Mouse (Mus musculus) layer of hippocampus, adult 2 months (tissue): ENCODE measurements around the gene Gm11634. TPM values are rescaled to one million over a fixed set of nuclear protein-coding genes. Genes with fewer than 3 reads are reported as not detected.
"Not testable (repeated sequence)": the region's sequence is repeated elsewhere in the genome, so short reads cannot be mapped to it uniquely, and the experiment has no call there.

ENCODE experiments used
- DNase-seq, 2 experiments: peaks; one replicate each; pipeline ENCODE4 v3.0.0; 2022; ENCODE audit warnings: low spot score in 2 of 2
- H3K27ac ChIP-seq: fragments of 200-600 bp; 2 replicates; pipeline ENCODE4 v1.8.1; 2022
- H3K4me3 ChIP-seq: fragments of 200-600 bp; 2 replicates; pipeline ENCODE4 v1.8.1; 2022; ENCODE audit warnings: mild to moderate bottlenecking
- CTCF ChIP-seq: fragments of 200-600 bp; conservative IDR thresholded peaks from 2 replicates; pipeline ENCODE4 v1.8.1; 2022; ENCODE audit warnings: antibody characterized with exemption, mild to moderate bottlenecking, moderate library complexity
- total RNA-seq, 2 experiments: library from RNA; stranded (reverse); gene quantifications; 2 replicates each; pipeline ENCODE4 v1.2.3; 2021

The Gm11634 gene
- total RNA-seq, 2 experiments from 2014 or later = not detected

- no peak overlapping the region for H3K27ac ChIP-seq
- no peak for DNase-seq
- no peak for TF ChIP-seq CTCF
- H3K4me3 ChIP-seq = peak overlapping the region; percentile 56
These were observed 5.1 kb upstream of the Gm11634 start for GRCm38 (mm10) chr11:101604116-101604515.

GRCm38 (mm10) chr11:101602491-101602890 lies 3.4 kb upstream of the Gm11634 start:
- Histone ChIP-seq H3K27ac (no peak overlapping the region), H3K4me3 (no peak overlapping the region)
- no peak for TF ChIP-seq CTCF
- DNase-seq = no peak

GRCm38 (mm10) chr11:101589989-101590624 lies 8.9 kb downstream of the Gm11634 start:
- DNase-seq = no peak
- Histone ChIP-seq H3K4me3 (no peak overlapping the region), H3K27ac (no peak overlapping the region)
- TF ChIP-seq CTCF = no peak

- Histone ChIP-seq H3K4me3 (no peak overlapping the region), H3K27ac (no peak overlapping the region)
- peak; percentile 30 to 80 for DNase-seq
- TF ChIP-seq CTCF = peak; percentile 94
These were observed 9.6 kb downstream of the Gm11634 start for GRCm38 (mm10) chr11:101589444-101589843.

GRCm38 (mm10) chr11:101588868-101589267 lies 10.2 kb downstream of the Gm11634 start:
- DNase-seq = no peak
- no peak for TF ChIP-seq CTCF
- H3K27ac ChIP-seq = no peak overlapping the region
- no peak overlapping the region for H3K4me3 ChIP-seq

- H3K4me3 ChIP-seq = no peak overlapping the region
- TF ChIP-seq CTCF = no peak
- H3K27ac ChIP-seq = peak overlapping the region; percentile 37; the same call in 1 of the 2 replicates
- peak in 1 of 2 experiments; percentile 49 for DNase-seq
These were observed 11.4 kb downstream of the Gm11634 start for GRCm38 (mm10) chr11:101587676-101588075.

- no peak for DNase-seq
- no peak overlapping the region for H3K27ac ChIP-seq
- no peak overlapping the region for H3K4me3 ChIP-seq
- no peak for TF ChIP-seq CTCF
These were observed 13.3 kb downstream of the Gm11634 start for GRCm38 (mm10) chr11:101585805-101586204.

- H3K27ac ChIP-seq, H3K4me3 ChIP-seq, DNase-seq: not testable (repeated sequence)
These were observed 14.0 kb downstream of the Gm11634 start for GRCm38 (mm10) chr11:101585031-101585430.

GRCm38 (mm10) chr11:101583205-101583604 lies 15.9 kb downstream of the Gm11634 start:
- TF ChIP-seq CTCF = no peak
- Histone ChIP-seq H3K27ac (no peak overlapping the region), H3K4me3 (no peak overlapping the region)
- DNase-seq = no peak

- Histone ChIP-seq H3K4me3 (peak within 1 kb of the TSS; percentile 52), H3K27ac (no peak within 1 kb of the TSS)
- no peak for DNase-seq
- no peak for TF ChIP-seq CTCF
These were observed 16.7 kb downstream of the Gm11634 start, which contains the start of gene Tmem106a for GRCm38 (mm10) chr11:101582054-101583035. TSS of gene Tmem106a (plus strand) at chr11:101582242.

GRCm38 (mm10) chr11:101581081-101581764 lies 17.8 kb downstream of the Gm11634 start:
- no peak for TF ChIP-seq CTCF
- Histone ChIP-seq H3K27ac (no peak overlapping the region), H3K4me3 (no peak overlapping the region)
- DNase-seq = no peak

GRCm38 (mm10) chr11:101576116-101576515 lies 22.9 kb downstream of the Gm11634 start:
- no peak overlapping the region for H3K4me3 ChIP-seq
- DNase-seq = no peak
- peak; percentile 55 for TF ChIP-seq CTCF
- no peak overlapping the region for H3K27ac ChIP-seq

GRCm38 (mm10) chr11:101568421-101568820 lies 30.6 kb downstream of the Gm11634 start:
- DNase-seq = no peak
- no peak overlapping the region for H3K4me3 ChIP-seq
- no peak overlapping the region for H3K27ac ChIP-seq
- TF ChIP-seq CTCF = no peak
